Mouse (Mus musculus) lung, postnatal 0 days (tissue): ENCODE data around the gene 2510009E07Rik.

Source experiments
- CTCF ChIP-seq: IDR thresholded peaks from 2 replicates; pipeline ENCODE4 v1.5.1; 2016; ENCODE audit warnings: antibody characterized with exemption, mild to moderate bottlenecking
- EP300 ChIP-seq: IDR thresholded peaks from 2 replicates; pipeline ENCODE4 v1.6.1; 2016; ENCODE audit warnings: antibody characterized with exemption, mild to moderate bottlenecking, control low read depth

DNA sequence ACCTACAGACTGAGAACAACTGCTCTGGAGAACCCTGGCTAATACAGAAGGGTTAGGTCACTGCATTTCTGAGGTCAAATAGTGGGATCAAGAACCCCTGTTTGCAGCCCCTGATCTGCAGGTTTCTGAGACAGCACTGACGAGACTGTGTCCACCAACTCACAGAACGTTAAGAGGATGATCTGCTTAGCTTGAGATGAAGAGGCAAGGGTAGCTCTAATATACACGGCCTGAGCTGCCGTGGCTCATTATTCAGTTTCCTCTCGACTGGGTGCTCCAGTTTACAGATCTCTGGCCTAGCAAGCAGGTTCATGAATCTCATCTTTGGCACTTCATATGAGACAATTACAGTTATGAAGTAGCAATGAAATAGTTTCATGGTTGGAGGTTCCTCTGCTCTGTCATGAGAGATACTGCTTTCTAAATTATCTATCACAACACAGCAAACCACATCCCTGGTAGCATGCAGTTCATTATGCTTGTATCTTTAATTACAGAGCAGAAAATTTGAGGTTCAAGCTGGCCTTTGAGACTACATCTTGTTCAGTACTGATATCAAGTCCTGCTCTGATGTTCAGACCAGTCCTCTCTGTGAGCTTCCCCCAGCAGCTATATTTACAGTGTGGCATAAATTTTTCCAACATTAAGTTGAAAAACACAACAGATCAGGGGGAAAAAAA lies 47.9 kb upstream of the 2510009E07Rik start:
- no peak for TF ChIP-seq EP300
- TF ChIP-seq CTCF = no peak
